Mouse (Mus musculus): ENCODE data around the gene Proser3. TPM values are rescaled to one million over a fixed set of nuclear protein-coding genes. Genes with fewer than 3 reads are reported as not detected.

Proser3 gene
- polyA plus RNA-seq, 2 experiments: 9.4 to 31.8 TPM

DNA sequence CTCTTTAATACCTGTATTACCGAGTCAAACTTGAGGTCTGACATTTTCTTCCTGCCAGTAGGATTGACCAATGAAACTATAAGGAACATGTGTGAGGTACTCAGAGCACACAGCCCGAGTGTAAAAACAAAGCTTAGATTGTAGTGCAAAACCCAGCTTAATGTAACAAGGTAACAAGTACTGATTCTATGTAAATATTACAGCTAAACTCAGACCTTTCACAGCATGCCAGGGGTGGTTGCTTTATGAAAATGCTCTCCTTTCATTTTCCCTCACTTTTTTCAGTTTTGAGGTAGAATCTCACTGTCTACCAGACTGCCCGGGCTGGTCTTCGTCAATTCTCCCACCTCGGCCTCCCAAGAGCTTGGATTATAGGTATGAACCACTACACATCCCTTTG lies 44.0 kb upstream of the Proser3 start:
- no peak overlapping the region for H3K9ac ChIP-seq (ENCODE audit: low read depth, low read length, severe bottlenecking)

GRCm38 (mm10) chr7:30594510-30595024 lies 42.5 kb upstream of the Proser3 start:
- TF ChIP-seq POLR2A (IDR thresholded peaks at IDR 0.05; ENCODE audit: borderline replicate concordance, extremely low read depth, insufficient read depth, insufficient read length): no peak
- Histone ChIP-seq H3K4me1 (ENCODE audit: control insufficient read depth, insufficient read depth, low read length) (peaks cover 3% of the 10 kb centered on the region; the same call in 1 of the 2 replicates), H3K4me3 (replicated peaks; ENCODE audit: low read length) (no peak overlapping the region), H3K9me3 (ENCODE audit: control insufficient read depth, low read length) (no peaks in the 10 kb centered on the region), H3K4me2 (replicated peaks; ENCODE audit: low read depth, low read length, severe bottlenecking) (no peak overlapping the region), H3K36me3 (ENCODE audit: control insufficient read depth, insufficient read depth, low read length) (no peaks in the 10 kb centered on the region), H3K9ac (ENCODE audit: low read depth, low read length, severe bottlenecking) (no peak overlapping the region), H3K27ac (replicated peaks; ENCODE audit: low read depth, low read length) (no peak overlapping the region), H3K27me3 (ENCODE audit: control insufficient read depth, insufficient read depth, low read length) (no peaks in the 10 kb centered on the region)
- DNase-seq (ENCODE audit: low spot score) (no peak), ATAC-seq (ENCODE audit: low FRiP score, low read depth) (no peak)
- whole genome bisulfite sequencing: 66% methylated on average over 4 of the region's 4 CpGs

More for the DNA sequence above, 44.0 kb upstream of the Proser3 start:
- ATAC-seq (ENCODE audit: low FRiP score, low read depth) (no peak), DNase-seq (ENCODE audit: low spot score) (no peak)
- Histone ChIP-seq H3K9me3 (ENCODE audit: control insufficient read depth, low read length) (no peaks in the 10 kb centered on the region), H3K4me3 (replicated peaks; ENCODE audit: low read length) (no peak overlapping the region), H3K4me1 (ENCODE audit: control insufficient read depth, insufficient read depth, low read length) (no peaks in the 10 kb centered on the region), H3K4me2 (replicated peaks; ENCODE audit: low read depth, low read length, severe bottlenecking) (no peak overlapping the region), H3K27ac (replicated peaks; ENCODE audit: low read depth, low read length) (no peak overlapping the region), H3K36me3 (ENCODE audit: control insufficient read depth, insufficient read depth, low read length) (no peaks in the 10 kb centered on the region), H3K27me3 (ENCODE audit: control insufficient read depth, insufficient read depth, low read length) (no peaks in the 10 kb centered on the region)
- 66% methylated on average over 5 of the region's 5 CpGs for WGBS
- TF ChIP-seq POLR2A (IDR thresholded peaks at IDR 0.05; ENCODE audit: borderline replicate concordance, extremely low read depth, insufficient read depth, insufficient read length): no peak

DNA sequence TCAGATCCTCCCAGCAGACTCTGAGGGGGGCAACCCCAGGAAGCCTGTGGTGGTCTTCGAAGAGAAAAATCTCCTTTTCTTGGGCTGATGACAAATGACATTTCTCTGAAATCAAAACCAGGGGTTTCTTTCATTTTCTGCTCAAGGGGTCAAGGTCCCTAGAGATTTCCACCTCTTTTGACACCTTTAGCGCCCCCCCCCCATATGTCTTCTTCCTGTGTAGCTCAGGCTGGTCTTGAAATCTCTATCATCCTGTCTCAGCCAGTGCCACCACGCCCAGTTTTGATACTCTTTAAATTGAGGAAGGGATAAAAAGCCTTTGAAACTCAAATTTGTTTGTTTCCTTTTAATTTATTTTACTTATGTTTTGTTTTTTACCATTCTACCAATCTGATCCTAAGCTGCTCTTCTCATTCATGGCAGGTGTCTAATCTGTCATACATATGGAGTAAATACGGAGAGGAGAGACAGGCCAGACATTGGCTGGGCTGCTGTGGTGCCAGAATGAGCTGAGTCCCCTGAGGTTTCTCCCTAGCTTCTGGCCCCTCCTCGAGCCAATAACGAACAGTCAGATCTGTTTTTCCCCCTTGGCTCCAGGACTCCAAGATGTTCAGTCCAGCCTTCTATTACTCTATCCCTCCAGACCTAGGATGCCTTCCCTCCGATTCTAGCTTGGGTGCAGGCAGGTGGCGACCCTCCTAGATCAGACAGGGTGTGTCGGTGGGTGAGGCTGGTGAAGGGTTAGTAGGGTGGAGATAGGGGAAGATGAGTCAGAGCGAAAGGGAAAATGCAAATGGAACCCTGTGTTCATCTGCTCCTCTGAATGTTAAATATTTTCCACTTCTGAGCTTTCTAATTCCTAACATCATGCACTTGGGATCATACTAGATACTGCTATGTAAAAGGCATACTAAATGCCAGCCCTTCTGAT lies 41.7 kb upstream of the Proser3 start:
- peaks cover 3% of the 10 kb centered on the region; the same call in 1 of the 2 replicates for H3K4me1 ChIP-seq (ENCODE audit: control insufficient read depth, insufficient read depth, low read length)
- WGBS: 76% methylated on average over 10 of the region's 10 CpGs
- no peak for DNase-seq (ENCODE audit: low spot score)
- TF ChIP-seq POLR2A (IDR thresholded peaks at IDR 0.05; ENCODE audit: borderline replicate concordance, extremely low read depth, insufficient read depth, insufficient read length): no peak
- no peak overlapping the region for H3K27ac ChIP-seq (replicated peaks; ENCODE audit: low read depth, low read length)
- no peaks in the 10 kb centered on the region for H3K36me3 ChIP-seq (ENCODE audit: control insufficient read depth, insufficient read depth, low read length)
- no peak for ATAC-seq (ENCODE audit: low FRiP score, low read depth)
- no peak overlapping the region for H3K4me3 ChIP-seq (replicated peaks; ENCODE audit: low read length)
- H3K9me3 ChIP-seq (ENCODE audit: control insufficient read depth, low read length): no peaks in the 10 kb centered on the region
- no peaks in the 10 kb centered on the region for H3K27me3 ChIP-seq (ENCODE audit: control insufficient read depth, insufficient read depth, low read length)
- H3K9ac ChIP-seq (ENCODE audit: low read depth, low read length, severe bottlenecking): no peak overlapping the region
- H3K4me2 ChIP-seq (replicated peaks; ENCODE audit: low read depth, low read length, severe bottlenecking): no peak overlapping the region

- ATAC-seq (ENCODE audit: low FRiP score, low read depth) (no peak), DNase-seq (ENCODE audit: low spot score) (no peak)
- WGBS: 39% methylated on average over 5 of the region's 5 CpGs
- TF ChIP-seq POLR2A (IDR thresholded peaks at IDR 0.05; ENCODE audit: borderline replicate concordance, extremely low read depth, insufficient read depth, insufficient read length): no peak
- Histone ChIP-seq H3K9ac (ENCODE audit: low read depth, low read length, severe bottlenecking) (no peak overlapping the region), H3K36me3 (ENCODE audit: control insufficient read depth, insufficient read depth, low read length) (no peaks in the 10 kb centered on the region), H3K9me3 (ENCODE audit: control insufficient read depth, low read length) (no peaks in the 10 kb centered on the region), H3K4me1 (ENCODE audit: control insufficient read depth, insufficient read depth, low read length) (peaks cover 3% of the 10 kb centered on the region; the same call in 1 of the 2 replicates), H3K27ac (replicated peaks; ENCODE audit: low read depth, low read length) (no peak overlapping the region), H3K4me2 (replicated peaks; ENCODE audit: low read depth, low read length, severe bottlenecking) (no peak overlapping the region), H3K27me3 (ENCODE audit: control insufficient read depth, insufficient read depth, low read length) (no peaks in the 10 kb centered on the region), H3K4me3 (replicated peaks; ENCODE audit: low read length) (no peak overlapping the region)
Measured at GRCm38 (mm10) chr7:30592772-30593423, 40.8 kb upstream of the Proser3 start.

GRCm38 (mm10) chr7:30591605-30591951 lies 39.5 kb upstream of the Proser3 start:
- WGBS: 43% methylated on average over 4 of the region's 4 CpGs
- H3K9ac ChIP-seq (ENCODE audit: low read depth, low read length, severe bottlenecking): no peak overlapping the region
- ATAC-seq (ENCODE audit: low FRiP score, low read depth): no peak
- H3K36me3 ChIP-seq (ENCODE audit: control insufficient read depth, insufficient read depth, low read length): peaks cover 2% of the 10 kb centered on the region
- peaks cover 14% of the 10 kb centered on the region for H3K4me1 ChIP-seq (ENCODE audit: control insufficient read depth, insufficient read depth, low read length)
- TF ChIP-seq POLR2A (IDR thresholded peaks at IDR 0.05; ENCODE audit: borderline replicate concordance, extremely low read depth, insufficient read depth, insufficient read length): no peak
- H3K27ac ChIP-seq (replicated peaks; ENCODE audit: low read depth, low read length): no peak overlapping the region
- H3K9me3 ChIP-seq (ENCODE audit: control insufficient read depth, low read length): no peaks in the 10 kb centered on the region
- DNase-seq (ENCODE audit: low spot score): no peak
- no peaks in the 10 kb centered on the region for H3K27me3 ChIP-seq (ENCODE audit: control insufficient read depth, insufficient read depth, low read length)
- no peak overlapping the region for H3K4me2 ChIP-seq (replicated peaks; ENCODE audit: low read depth, low read length, severe bottlenecking)
- no peak overlapping the region for H3K4me3 ChIP-seq (replicated peaks; ENCODE audit: low read length)

Measured in limb, embryonic 14.5 days (tissue).